Mouse (Mus musculus): ENCODE measurements around the gene Teddm1a.

- TF ChIP-seq CTCF (IDR thresholded peaks at IDR 0.05; ENCODE audit: extremely low read depth, insufficient read length, insufficient replicate concordance, low read depth, low read length), result no peak
- no peak for TF ChIP-seq POLR2A (IDR thresholded peaks at IDR 0.05; ENCODE audit: low read depth, low read length)
These were observed 45.1 kb upstream of the Teddm1a start for GRCm38 (mm10) chr1:153846420-153846819.

Measured in small intestine, adult 2 months (tissue).